Mouse (Mus musculus) hindbrain, embryonic 10.5 days (tissue): ENCODE measurements around the gene Hdac4. TPM values are rescaled to one million over a fixed set of nuclear protein-coding genes. Genes with fewer than 3 reads are reported as not detected.

Experiments used
- DNase-seq: peaks from one replicate; pipeline ENCODE4 v3.0.0-alpha.2; 2017; ENCODE audit warnings: low spot score
- H3K27ac ChIP-seq: fragments of 300-500 bp; sonication (generic); 2 replicates; pipeline ENCODE4 v1.5.1; 2016; ENCODE audit warnings: mild to moderate bottlenecking, moderate library complexity
- H3K27me3 ChIP-seq: fragments of 300-500 bp; sonication (generic); 2 replicates; pipeline ENCODE4 v1.6.1; 2016; ENCODE audit warnings: mild to moderate bottlenecking; ENCODE audit not compliant: poor library complexity, insufficient read depth, severe bottlenecking
- H3K36me3 ChIP-seq: fragments of 300-500 bp; sonication (generic); 2 replicates; pipeline ENCODE4 v1.6.1; 2016; ENCODE audit warnings: mild to moderate bottlenecking, moderate library complexity
- H3K4me1 ChIP-seq: fragments of 300-500 bp; sonication (generic); replicated peaks from 2 replicates; pipeline ENCODE4 v1.6.1; 2016; ENCODE audit warnings: mild to moderate bottlenecking
- H3K4me3 ChIP-seq: fragments of 300-500 bp; sonication (generic); 2 replicates; pipeline ENCODE4 v1.5.1; 2016; ENCODE audit warnings: mild to moderate bottlenecking, moderate library complexity
- H3K9me3 ChIP-seq: fragments of 300-500 bp; sonication (generic); 2 replicates; pipeline ENCODE4 v1.6.1; 2016; ENCODE audit warnings: mild to moderate bottlenecking, moderate library complexity
- WGBS: fragments of 180-500 bp; shearing (Covaris S2); methylation state at CpG from one replicate; pipeline ENCODE4 v1.1.7; 2016; 5-methylcytosine and 5-hydroxymethylcytosine counted together
- polyA plus RNA-seq: library from polyadenylated mRNA; unstranded; fragments of >200 nt; fragmentation: Nextera tagmentation; extraction: Ambion mirVana; gene quantifications from 2 replicates; pipeline ENCODE4 v1.2.1, GENCODE M21; 2016

Hdac4 gene
- 20.8 TPM in 2 replicates for polyA plus RNA-seq

- WGBS: 79% methylated on average over 13 of the region's 13 CpGs
- H3K4me1 ChIP-seq: peaks cover 3% of the 10 kb centered on the region; the same call in 1 of the 2 replicates
- no peaks in the 10 kb centered on the region for H3K27me3 ChIP-seq
- no peak for DNase-seq
- H3K36me3 ChIP-seq: no peaks in the 10 kb centered on the region
- H3K9me3 ChIP-seq: no peaks in the 10 kb centered on the region
- no peak within 1 kb of the TSS for H3K27ac ChIP-seq
- H3K4me3 ChIP-seq: no peak within 1 kb of the TSS
These were observed at the start of gene Hdac4 for GRCm38 (mm10) chr1:92195360-92196149. Hdac4 (minus strand) TSS chr1:92195699.

- 89% methylated on average over 8 of the region's 8 CpGs for WGBS
- no peak for DNase-seq
- Histone ChIP-seq H3K36me3 (no peaks in the 10 kb centered on the region), H3K9me3 (no peaks in the 10 kb centered on the region), H3K27me3 (no peaks in the 10 kb centered on the region), H3K27ac (no peak overlapping the region), H3K4me1 (peaks cover 9% of the 10 kb centered on the region; the same call in 1 of the 2 replicates), H3K4me3 (no peak overlapping the region)
These were observed 48.0 kb upstream of the Hdac4 start for GRCm38 (mm10) chr1:92243549-92243948.

GRCm38 (mm10) chr1:92240072-92240471, 44.6 kb upstream of the Hdac4 start:
- no peak for DNase-seq
- no peaks in the 10 kb centered on the region for H3K9me3 ChIP-seq
- WGBS: 88% methylated on average over 4 of the region's 4 CpGs
- no peaks in the 10 kb centered on the region for H3K36me3 ChIP-seq
- H3K27ac ChIP-seq: no peak overlapping the region
- peaks cover 9% of the 10 kb centered on the region; the same call in 1 of the 2 replicates for H3K4me1 ChIP-seq
- no peaks in the 10 kb centered on the region for H3K27me3 ChIP-seq
- H3K4me3 ChIP-seq: no peak overlapping the region

- Histone ChIP-seq H3K36me3 (no peaks in the 10 kb centered on the region), H3K9me3 (no peaks in the 10 kb centered on the region), H3K27ac (no peak overlapping the region), H3K4me3 (no peak overlapping the region), H3K27me3 (no peaks in the 10 kb centered on the region; the same call in 1 of the 2 replicates), H3K4me1 (no peaks in the 10 kb centered on the region)
- DNase-seq: no peak
- WGBS: 92% methylated on average over 4 of the region's 4 CpGs
These were observed 40.1 kb upstream of the Hdac4 start for GRCm38 (mm10) chr1:92235600-92235999.

GRCm38 (mm10) chr1:92225297-92225696, 29.8 kb upstream of the Hdac4 start:
- peaks cover 19% of the 10 kb centered on the region for H3K4me1 ChIP-seq
- H3K4me3 ChIP-seq: no peak overlapping the region
- peaks cover 49% of the 10 kb centered on the region for H3K27me3 ChIP-seq
- no peaks in the 10 kb centered on the region for H3K9me3 ChIP-seq
- DNase-seq: no peak
- WGBS: 87% methylated on average over 2 of the region's 2 CpGs
- H3K36me3 ChIP-seq: no peaks in the 10 kb centered on the region
- H3K27ac ChIP-seq: peak overlapping the region; percentile 76

GRCm38 (mm10) chr1:92223956-92224891, 28.7 kb upstream of the Hdac4 start:
- Histone ChIP-seq H3K4me3 (no peak overlapping the region), H3K27ac (peak overlapping the region; percentile 76), H3K27me3 (peaks cover 49% of the 10 kb centered on the region), H3K4me1 (peaks cover 19% of the 10 kb centered on the region), H3K9me3 (no peaks in the 10 kb centered on the region), H3K36me3 (no peaks in the 10 kb centered on the region)
- peak; percentile 49 for DNase-seq
- WGBS: 22% methylated on average over 17 of the region's 17 CpGs

- peaks cover under 1% of the 10 kb centered on the region for H3K27me3 ChIP-seq
- no peak for DNase-seq
- no peaks in the 10 kb centered on the region for H3K9me3 ChIP-seq
- peaks cover 38% of the 10 kb centered on the region for H3K4me1 ChIP-seq
- no peak overlapping the region for H3K4me3 ChIP-seq
- WGBS: 81% methylated on average over 11 of the region's 11 CpGs
- H3K36me3 ChIP-seq: no peaks in the 10 kb centered on the region
- H3K27ac ChIP-seq: no peak overlapping the region
These were observed 21.2 kb upstream of the Hdac4 start for GRCm38 (mm10) chr1:92216710-92217109.

- Histone ChIP-seq H3K27me3 (no peaks in the 10 kb centered on the region; the same call in 1 of the 2 replicates), H3K4me1 (peaks cover 44% of the 10 kb centered on the region), H3K9me3 (no peaks in the 10 kb centered on the region), H3K27ac (no peak overlapping the region), H3K4me3 (no peak overlapping the region), H3K36me3 (no peaks in the 10 kb centered on the region)
- no peak for DNase-seq
- 64% methylated on average over 11 of the region's 11 CpGs for WGBS
These were observed 20.6 kb upstream of the Hdac4 start for GRCm38 (mm10) chr1:92215996-92216630.

- WGBS: 85% methylated on average over 8 of the region's 8 CpGs
- no peaks in the 10 kb centered on the region for H3K9me3 ChIP-seq
- H3K4me1 ChIP-seq: peaks cover 49% of the 10 kb centered on the region
- H3K36me3 ChIP-seq: no peaks in the 10 kb centered on the region
- peak overlapping the region; percentile 72 for H3K27ac ChIP-seq
- H3K4me3 ChIP-seq: no peak overlapping the region
- no peak for DNase-seq
- peaks cover 3% of the 10 kb centered on the region; the same call in 1 of the 2 replicates for H3K27me3 ChIP-seq
These were observed 19.7 kb upstream of the Hdac4 start for GRCm38 (mm10) chr1:92215131-92215638.

- H3K4me1 ChIP-seq: peaks cover 52% of the 10 kb centered on the region
- peaks cover 3% of the 10 kb centered on the region; the same call in 1 of the 2 replicates for H3K27me3 ChIP-seq
- 23% methylated on average over 13 of the region's 13 CpGs for WGBS
- DNase-seq: peak; percentile 44
- peak overlapping the region; percentile 73 for H3K27ac ChIP-seq
- H3K36me3 ChIP-seq: no peaks in the 10 kb centered on the region
- no peaks in the 10 kb centered on the region for H3K9me3 ChIP-seq
- no peak overlapping the region for H3K4me3 ChIP-seq
These were observed 16.7 kb upstream of the Hdac4 start for GRCm38 (mm10) chr1:92212003-92212750.

- no peak for DNase-seq
- Histone ChIP-seq H3K4me3 (no peak overlapping the region), H3K27me3 (no peaks in the 10 kb centered on the region), H3K4me1 (no peaks in the 10 kb centered on the region; the same call in 1 of the 2 replicates), H3K27ac (peak overlapping the region; percentile 42), H3K9me3 (no peaks in the 10 kb centered on the region), H3K36me3 (no peaks in the 10 kb centered on the region)
- WGBS: 80% methylated on average over 17 of the region's 17 CpGs
These were observed 7.3 kb upstream of the Hdac4 start for GRCm38 (mm10) chr1:92202639-92203352.
